Mouse (Mus musculus): ENCODE measurements around the gene Vinac1. TPM values are rescaled to one million over a fixed set of nuclear protein-coding genes. Genes with fewer than 3 reads are reported as not detected.

Vinac1 gene
- total and polyA plus RNA-seq, 2 experiments = 0.04 to 0.09 TPM

DNA sequence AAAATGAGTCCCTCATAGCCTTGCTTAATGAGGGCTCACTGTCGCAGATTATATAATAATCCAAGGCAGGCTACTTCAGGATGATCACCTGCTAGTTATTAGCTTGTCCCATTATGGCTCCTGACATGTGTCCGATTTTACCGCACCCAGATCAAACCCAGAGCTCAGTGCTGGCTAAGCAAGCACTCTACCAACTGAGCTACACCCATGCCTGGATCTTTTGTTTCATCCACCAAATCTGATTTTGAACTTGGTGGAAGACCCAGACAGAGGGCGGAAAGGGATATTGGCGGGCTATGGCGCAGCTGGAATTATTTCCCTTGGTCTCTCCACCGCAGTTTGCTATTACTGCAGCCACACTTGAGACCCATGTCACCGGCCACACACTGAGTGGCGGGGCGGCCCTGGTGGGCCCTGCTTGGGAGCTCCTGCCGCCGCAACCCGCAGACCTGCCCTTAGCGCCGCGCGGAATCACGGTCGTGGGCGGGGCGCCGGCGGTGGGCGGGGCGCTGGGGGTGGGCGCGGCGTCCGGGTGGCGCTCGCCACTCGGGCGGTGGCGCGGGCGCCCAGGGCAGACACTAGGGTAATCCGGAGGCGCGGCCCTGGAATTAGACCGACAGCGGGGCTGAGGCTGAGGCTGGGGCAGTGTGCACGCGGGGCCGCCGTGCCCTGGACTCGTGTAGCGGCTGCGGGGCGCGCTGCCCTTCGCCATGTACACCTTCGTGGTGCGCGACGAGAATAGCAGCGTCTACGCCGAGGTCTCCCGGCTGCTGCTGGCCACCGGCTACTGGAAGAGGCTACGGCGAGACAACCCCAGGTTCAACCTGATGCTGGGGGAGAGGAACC lies 17.7 kb upstream of the Vinac1 start, which contains the start of gene Ttl:
Ttl (plus strand) TSS at position 506 of the 846 bp plus-strand sequence.
- Histone ChIP-seq H3K36me3 (ENCODE audit: control insufficient read depth, insufficient read depth, low read length) (no peaks in the 10 kb centered on the region), H3K79me2 (ENCODE audit: control insufficient read depth, insufficient read depth, low read length) (no peaks in the 10 kb centered on the region; the same call in 1 of the 2 replicates), H3K27me3 (ENCODE audit: control insufficient read depth, insufficient read depth, low read length) (no peaks in the 10 kb centered on the region), H3K9ac (ENCODE audit: low read depth, low read length) (peak within 1 kb of the TSS; percentile 94), H3K27ac (replicated peaks; ENCODE audit: insufficient read depth, low read depth, low read length) (peak within 1 kb of the TSS; percentile 57), H3K4me3 (ENCODE audit: insufficient read depth, low read depth, low read length) (peak within 1 kb of the TSS; percentile 91), H3K4me1 (ENCODE audit: control insufficient read depth, insufficient read depth, low read length) (peaks cover 6% of the 10 kb centered on the region; the same call in 1 of the 2 replicates)
- DNase-seq (ENCODE audit: extremely low read depth, low read depth, low spot score) = peak; percentile 62
- 0 out of 2 replicates have a peak, but pooled peaks have one; percentile 41 for TF ChIP-seq POLR2A (IDR thresholded peaks at IDR 0.05; ENCODE audit: extremely low read depth, insufficient read depth, low read length)
- TF ChIP-seq CTCF (IDR thresholded peaks at IDR 0.05; ENCODE audit: low read depth, low read length) = no peak
- WGBS = 2% methylated on average over 62 of the region's 62 CpGs

DNA sequence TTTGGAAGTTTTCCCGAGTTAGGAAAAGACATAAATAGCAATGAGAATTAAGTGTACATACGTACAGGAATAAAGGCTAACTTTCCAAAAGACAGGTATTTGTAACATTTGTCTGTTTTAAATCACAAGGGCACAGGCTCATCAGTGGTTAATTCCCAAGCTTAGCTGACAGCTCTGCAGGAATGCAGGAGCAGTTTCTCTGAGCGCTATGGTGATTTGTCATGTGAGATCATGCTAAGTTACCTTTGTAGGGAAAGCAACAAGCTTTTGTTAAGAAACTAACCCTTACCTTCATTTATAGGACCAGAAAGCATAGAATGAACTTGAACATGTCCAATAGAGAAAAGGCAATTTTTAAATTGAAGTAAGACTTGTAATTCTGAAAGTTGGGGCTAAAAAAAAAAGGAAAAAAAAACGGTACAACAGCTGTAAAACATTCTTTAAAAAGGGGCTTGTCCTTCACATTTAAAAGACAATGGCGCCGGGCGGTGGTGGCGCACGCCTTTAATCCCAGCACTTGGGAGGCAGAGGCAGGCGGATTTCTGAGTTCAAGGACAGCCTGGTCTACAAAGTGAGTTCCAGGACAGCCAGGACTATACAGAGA lies 13.6 kb upstream of the Vinac1 start:
- H3K27me3 ChIP-seq (ENCODE audit: control insufficient read depth, insufficient read depth, low read length) = no peaks in the 10 kb centered on the region
- TF ChIP-seq POLR2A (IDR thresholded peaks at IDR 0.05; ENCODE audit: extremely low read depth, insufficient read depth, low read length) (no peak), CTCF (IDR thresholded peaks at IDR 0.05; ENCODE audit: low read depth, low read length) (no peak)
- no peaks in the 10 kb centered on the region for H3K79me2 ChIP-seq (ENCODE audit: control insufficient read depth, insufficient read depth, low read length)
- no peak overlapping the region for H3K27ac ChIP-seq (replicated peaks; ENCODE audit: insufficient read depth, low read depth, low read length)
- WGBS = 81% methylated on average over 10 of the region's 10 CpGs
- H3K4me1 ChIP-seq (ENCODE audit: control insufficient read depth, insufficient read depth, low read length) = 0 out of 2 replicates have a peak, but pooled peaks cover 1% of the 10 kb centered on the region
- DNase-seq (ENCODE audit: extremely low read depth, low read depth, low spot score) = no peak
- no peak overlapping the region for H3K9ac ChIP-seq (ENCODE audit: low read depth, low read length)
- no peak overlapping the region for H3K4me3 ChIP-seq (ENCODE audit: insufficient read depth, low read depth, low read length)
- no peaks in the 10 kb centered on the region for H3K36me3 ChIP-seq (ENCODE audit: control insufficient read depth, insufficient read depth, low read length)

DNA sequence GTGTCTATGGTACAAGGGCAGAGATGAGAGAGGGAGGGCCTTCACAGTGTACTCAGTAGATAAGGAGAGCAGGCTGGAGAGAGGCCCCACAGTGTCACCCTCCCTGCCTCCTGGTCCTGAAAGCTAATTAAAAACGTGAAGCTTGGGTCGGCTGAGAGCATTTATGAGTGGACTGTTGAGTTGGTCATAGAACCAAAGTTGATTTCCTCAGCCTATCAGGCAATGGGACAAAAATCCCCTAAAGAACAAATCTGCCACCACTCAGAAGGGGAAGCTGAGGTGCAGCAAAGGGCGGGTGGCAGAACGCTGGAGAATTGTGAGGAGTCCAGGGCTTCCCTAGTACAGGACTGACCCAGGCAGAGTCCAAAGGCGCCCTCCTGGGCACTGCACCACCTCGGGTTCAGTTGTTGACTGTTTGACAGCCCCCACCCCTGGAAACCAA lies 10.0 kb upstream of the Vinac1 start:
- Histone ChIP-seq H3K9ac (ENCODE audit: low read depth, low read length) (no peak overlapping the region), H3K27me3 (ENCODE audit: control insufficient read depth, insufficient read depth, low read length) (no peaks in the 10 kb centered on the region), H3K4me1 (ENCODE audit: control insufficient read depth, insufficient read depth, low read length) (no peaks in the 10 kb centered on the region), H3K4me3 (ENCODE audit: insufficient read depth, low read depth, low read length) (no peak overlapping the region), H3K27ac (replicated peaks; ENCODE audit: insufficient read depth, low read depth, low read length) (no peak overlapping the region), H3K36me3 (ENCODE audit: control insufficient read depth, insufficient read depth, low read length) (no peaks in the 10 kb centered on the region), H3K79me2 (ENCODE audit: control insufficient read depth, insufficient read depth, low read length) (no peaks in the 10 kb centered on the region)
- no peak for TF ChIP-seq POLR2A (IDR thresholded peaks at IDR 0.05; ENCODE audit: extremely low read depth, insufficient read depth, low read length)
- TF ChIP-seq CTCF (IDR thresholded peaks at IDR 0.05; ENCODE audit: low read depth, low read length) = no peak
- no peak for DNase-seq (ENCODE audit: extremely low read depth, low read depth, low spot score)
- 83% methylated on average over 6 of the region's 6 CpGs for WGBS

DNA sequence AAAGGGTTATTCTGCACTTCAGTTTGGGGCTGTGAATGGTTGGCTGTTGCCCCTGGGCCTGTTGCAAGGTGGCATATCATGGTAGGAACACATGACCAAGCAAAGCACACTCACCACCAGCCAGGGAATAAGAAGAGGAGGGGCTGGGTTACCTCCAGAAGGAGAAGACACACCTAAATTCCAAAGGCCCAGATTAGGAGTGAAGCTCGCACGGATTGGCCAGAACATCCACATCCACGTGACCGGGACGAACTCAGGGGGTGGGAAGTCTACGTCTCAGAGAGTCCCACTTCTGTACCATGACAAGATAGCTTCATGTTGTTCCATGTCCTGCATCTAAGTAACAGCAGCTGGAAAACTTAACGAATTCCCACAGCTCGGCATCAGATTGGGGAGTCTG lies 9.3 kb upstream of the Vinac1 start:
- H3K27me3 ChIP-seq (ENCODE audit: control insufficient read depth, insufficient read depth, low read length) = no peaks in the 10 kb centered on the region
- no peak for DNase-seq (ENCODE audit: extremely low read depth, low read depth, low spot score)
- H3K9ac ChIP-seq (ENCODE audit: low read depth, low read length) = no peak overlapping the region
- 93% methylated on average over 8 of the region's 8 CpGs for whole genome bisulfite sequencing
- TF ChIP-seq CTCF (IDR thresholded peaks at IDR 0.05; ENCODE audit: low read depth, low read length) (no peak), POLR2A (IDR thresholded peaks at IDR 0.05; ENCODE audit: extremely low read depth, insufficient read depth, low read length) (no peak)
- no peaks in the 10 kb centered on the region for H3K36me3 ChIP-seq (ENCODE audit: control insufficient read depth, insufficient read depth, low read length)
- no peak overlapping the region for H3K4me3 ChIP-seq (ENCODE audit: insufficient read depth, low read depth, low read length)
- no peak overlapping the region for H3K27ac ChIP-seq (replicated peaks; ENCODE audit: insufficient read depth, low read depth, low read length)
- H3K4me1 ChIP-seq (ENCODE audit: control insufficient read depth, insufficient read depth, low read length) = no peaks in the 10 kb centered on the region
- H3K79me2 ChIP-seq (ENCODE audit: control insufficient read depth, insufficient read depth, low read length) = no peaks in the 10 kb centered on the region

DNA sequence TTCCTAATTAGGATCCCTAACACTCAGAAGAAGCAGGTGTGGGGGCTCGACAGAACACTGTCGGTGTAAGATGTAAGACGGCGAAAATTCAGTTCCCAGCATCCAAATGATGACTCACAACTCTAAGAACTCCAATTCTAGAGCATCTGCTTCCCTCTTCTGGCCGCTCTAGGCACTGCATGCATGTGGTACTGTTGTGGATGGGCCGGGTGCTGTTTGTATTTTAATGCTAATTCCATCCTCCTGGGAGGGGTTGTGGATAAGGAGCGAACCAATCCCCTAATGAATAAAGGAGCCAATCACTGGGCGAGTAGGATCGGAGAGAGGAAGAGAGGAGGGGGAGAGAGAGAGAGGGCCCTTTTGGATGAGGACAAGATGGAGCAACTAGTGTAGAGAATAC lies 8.6 kb upstream of the Vinac1 start:
- no peaks in the 10 kb centered on the region for H3K36me3 ChIP-seq (ENCODE audit: control insufficient read depth, insufficient read depth, low read length)
- H3K79me2 ChIP-seq (ENCODE audit: control insufficient read depth, insufficient read depth, low read length) = no peaks in the 10 kb centered on the region
- 61% methylated on average over 9 of the region's 9 CpGs for WGBS
- TF ChIP-seq CTCF (IDR thresholded peaks at IDR 0.05; ENCODE audit: low read depth, low read length) = peak; percentile 57
- TF ChIP-seq POLR2A (IDR thresholded peaks at IDR 0.05; ENCODE audit: extremely low read depth, insufficient read depth, low read length) = no peak
- H3K9ac ChIP-seq (ENCODE audit: low read depth, low read length) = no peak overlapping the region
- H3K27ac ChIP-seq (replicated peaks; ENCODE audit: insufficient read depth, low read depth, low read length) = no peak overlapping the region
- H3K27me3 ChIP-seq (ENCODE audit: control insufficient read depth, insufficient read depth, low read length) = no peaks in the 10 kb centered on the region
- peak; percentile 3 for DNase-seq (ENCODE audit: extremely low read depth, low read depth, low spot score)
- H3K4me3 ChIP-seq (ENCODE audit: insufficient read depth, low read depth, low read length) = no peak overlapping the region
- no peaks in the 10 kb centered on the region for H3K4me1 ChIP-seq (ENCODE audit: control insufficient read depth, insufficient read depth, low read length)
